Mouse (Mus musculus) midbrain, embryonic 13.5 days (tissue): ENCODE data around the gene Hexim1. TPM values are rescaled to one million over a fixed set of nuclear protein-coding genes. Genes with fewer than 3 reads are reported as not detected.

Experiments
- ATAC-seq: fragments of 200-750 bp; cut with Nextera tagmentation; 2 replicates; pipeline ENCODE4 v1.8.0; 2017; ENCODE audit warnings: mild to moderate bottlenecking, moderate TSS enrichment, moderate library complexity
- H3K27ac ChIP-seq: fragments of 300-500 bp; sonication (generic); 2 replicates; pipeline ENCODE4 v1.5.1; 2015; ENCODE audit warnings: inconsistent platforms, mild to moderate bottlenecking, moderate library complexity
- H3K27me3 ChIP-seq: fragments of 300-500 bp; sonication (generic); 2 replicates; pipeline ENCODE4 v1.6.1; 2015; ENCODE audit warnings: mild to moderate bottlenecking, inconsistent platforms
- H3K36me3 ChIP-seq: fragments of 300-500 bp; sonication (generic); 2 replicates; pipeline ENCODE4 v1.6.1; 2015; ENCODE audit warnings: mild to moderate bottlenecking, inconsistent platforms
- H3K4me1 ChIP-seq: fragments of 300-500 bp; sonication (generic); replicated peaks from 2 replicates; pipeline ENCODE4 v1.6.1; 2015; ENCODE audit warnings: inconsistent platforms
- H3K4me2 ChIP-seq: fragments of 300-500 bp; sonication (generic); replicated peaks from 2 replicates; pipeline ENCODE4 v1.6.1; 2015; ENCODE audit warnings: moderate library complexity, mild to moderate bottlenecking, inconsistent platforms
- H3K4me3 ChIP-seq: fragments of 300-500 bp; sonication (generic); replicated peaks from 2 replicates; pipeline ENCODE4 v1.5.1; 2015; ENCODE audit warnings: mild to moderate bottlenecking, inconsistent platforms
- H3K9ac ChIP-seq: fragments of 300-500 bp; sonication (generic); replicated peaks from 2 replicates; pipeline ENCODE4 v1.6.1; 2015; ENCODE audit warnings: mild to moderate bottlenecking, inconsistent platforms
- H3K9me3 ChIP-seq: fragments of 300-500 bp; sonication (generic); 2 replicates; pipeline ENCODE4 v1.6.1; 2016; ENCODE audit warnings: mild to moderate bottlenecking, inconsistent platforms
- WGBS: fragments of 180-500 bp; shearing (Covaris S2); methylation state at CpG from one replicate; pipeline ENCODE4 v1.1.7; 2015; 5-methylcytosine and 5-hydroxymethylcytosine counted together
- polyA plus RNA-seq: library from polyadenylated mRNA; unstranded; fragments of >200 nt; fragmentation: Nextera tagmentation; extraction: Ambion mirVana; gene quantifications from 2 replicates; pipeline ENCODE4 v1.2.1, GENCODE M21; 2015

Gene Hexim1
- polyA plus RNA-seq, 1 experiment from 2014 or later: 3.9 TPM

DNA sequence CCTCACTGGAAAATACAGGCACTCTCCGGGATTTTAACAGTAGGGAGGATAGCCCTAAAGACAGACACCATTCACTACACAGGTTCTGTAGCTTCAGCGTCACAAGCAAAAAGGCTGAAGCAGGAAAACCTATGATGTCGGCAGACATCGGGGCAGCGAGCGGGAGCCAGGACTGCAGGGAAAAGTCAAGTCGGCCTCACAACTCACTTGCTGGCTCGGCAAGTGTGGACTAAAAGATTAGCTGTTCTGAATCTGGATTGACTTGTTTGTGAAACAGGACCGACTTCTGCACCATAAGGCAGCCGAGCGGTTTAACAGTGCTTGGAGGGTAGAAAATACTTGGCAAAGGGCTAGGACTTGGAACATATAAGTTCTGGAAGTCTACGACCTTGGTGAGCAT, 3.0 kb upstream of the Hexim1 start:
- no peaks in the 10 kb centered on the region for H3K9me3 ChIP-seq
- WGBS: 28% methylated on average over 12 of the region's 12 CpGs
- H3K4me2 ChIP-seq: no peak overlapping the region
- peaks cover 38% of the 10 kb centered on the region for H3K27me3 ChIP-seq
- no peaks in the 10 kb centered on the region for H3K36me3 ChIP-seq
- H3K9ac ChIP-seq: peak overlapping the region; percentile 46; the same call in 1 of the 2 replicates
- H3K4me1 ChIP-seq: peaks cover 42% of the 10 kb centered on the region
- no peak overlapping the region for H3K4me3 ChIP-seq
- no peak for ATAC-seq
- H3K27ac ChIP-seq: no peak overlapping the region

DNA sequence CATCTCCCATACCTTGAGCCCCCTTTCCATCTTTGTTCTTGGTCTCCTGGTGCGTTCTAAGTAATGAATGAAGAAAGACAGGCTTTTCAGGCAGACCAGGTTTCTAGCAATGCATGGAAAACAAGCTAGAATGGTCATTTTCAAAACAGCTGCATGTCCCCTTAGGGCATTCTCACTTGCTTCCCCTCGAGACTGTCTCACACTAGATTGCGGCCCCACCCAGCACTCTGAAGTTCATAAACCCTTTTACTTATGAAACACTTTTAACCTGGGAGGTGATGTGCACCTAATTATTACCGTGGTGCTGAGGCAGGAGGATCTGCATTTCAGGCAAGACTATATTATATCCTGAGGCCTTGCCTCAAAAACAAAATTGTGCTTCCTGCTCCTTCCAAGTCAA, 2.3 kb upstream of the Hexim1 start:
- Histone ChIP-seq H3K9me3 (no peaks in the 10 kb centered on the region), H3K27me3 (peaks cover 38% of the 10 kb centered on the region), H3K36me3 (no peaks in the 10 kb centered on the region), H3K4me1 (peaks cover 50% of the 10 kb centered on the region), H3K27ac (no peak overlapping the region), H3K4me3 (no peak overlapping the region), H3K9ac (no peak overlapping the region), H3K4me2 (no peak overlapping the region)
- ATAC-seq: no peak
- 85% methylated on average over 4 of the region's 4 CpGs for WGBS

DNA sequence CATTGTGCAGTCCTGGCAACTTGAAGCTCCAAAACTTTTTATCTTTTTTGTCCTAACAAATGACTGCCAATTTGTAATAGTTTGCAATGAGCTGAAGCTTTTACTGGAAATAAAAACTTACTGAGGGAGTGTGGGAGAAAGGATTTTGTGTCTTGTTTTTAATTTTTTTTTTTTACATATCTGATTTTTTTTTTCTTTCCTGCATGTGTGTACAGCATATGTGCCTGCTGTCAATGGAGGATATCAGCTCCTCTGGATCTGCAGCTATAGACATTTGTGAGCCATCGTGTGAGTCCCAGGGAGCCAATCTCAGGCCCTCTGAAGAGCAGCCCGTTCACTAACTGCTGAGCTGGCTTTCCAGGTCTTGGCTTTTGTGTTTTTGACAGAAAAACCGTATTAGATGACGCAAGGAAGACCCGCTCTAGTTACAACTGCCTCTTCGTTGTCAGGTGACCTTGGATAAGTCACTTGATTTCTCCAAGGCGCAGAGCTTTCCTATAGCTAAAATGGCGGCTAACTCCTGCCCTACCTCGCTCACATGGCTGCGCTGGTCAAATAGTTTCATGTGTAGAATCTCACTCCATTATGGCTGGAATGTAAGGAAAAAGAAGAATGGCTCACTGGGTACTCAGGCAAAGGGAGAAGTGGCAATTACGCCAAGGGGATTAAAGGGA, 1.6 kb upstream of the Hexim1 start:
- WGBS: 88% methylated on average over 11 of the region's 11 CpGs
- H3K27ac ChIP-seq: peak overlapping the region; percentile 90

DNA sequence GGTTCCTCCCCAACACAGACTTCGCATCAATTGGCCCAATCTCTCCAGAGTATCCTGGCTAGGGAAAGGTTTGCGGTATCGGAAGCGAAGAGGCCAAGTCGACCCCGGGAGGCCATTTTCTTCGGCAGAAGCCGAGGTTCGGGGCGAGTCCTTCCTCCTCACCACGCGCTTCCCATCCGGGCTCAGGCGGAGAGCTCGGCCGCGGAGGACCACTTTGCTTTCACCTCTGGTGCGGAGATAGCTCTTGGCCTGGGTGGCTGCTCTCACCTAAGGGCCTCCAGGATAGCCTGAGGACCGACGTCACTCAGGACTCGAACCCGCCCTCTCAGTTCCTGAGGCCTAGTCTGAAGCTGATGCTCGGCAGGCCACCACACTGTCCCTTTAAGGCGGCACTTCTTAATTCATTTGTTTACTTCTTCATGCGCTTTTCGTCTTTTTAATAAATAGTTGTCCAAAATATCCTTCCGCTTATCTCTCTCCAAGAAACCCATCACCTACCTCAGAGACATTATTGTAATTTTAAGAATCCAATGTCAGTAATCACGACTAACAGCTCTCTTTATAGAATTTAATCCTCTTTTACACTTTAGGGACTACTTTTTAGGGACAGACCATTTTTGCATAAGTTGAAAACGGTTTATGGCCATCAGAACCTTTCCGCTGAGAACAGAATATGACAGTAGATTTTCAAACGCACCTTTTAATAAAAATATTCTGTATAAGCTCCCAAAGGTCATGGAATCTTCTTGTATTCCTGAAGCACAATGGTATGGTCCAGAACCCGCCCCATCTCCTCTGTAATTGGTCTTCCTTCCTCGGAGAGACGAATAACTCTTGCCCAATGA, 646 bp upstream of the Hexim1 start:
- Histone ChIP-seq H3K4me2 (peak overlapping the region; percentile 68), H3K4me1 (peaks cover 54% of the 10 kb centered on the region), H3K27me3 (peaks cover 37% of the 10 kb centered on the region), H3K9me3 (no peaks in the 10 kb centered on the region), H3K4me3 (peak overlapping the region; percentile 59), H3K9ac (peak overlapping the region; percentile 80), H3K27ac (peak overlapping the region; percentile 90), H3K36me3 (no peaks in the 10 kb centered on the region)
- 1% methylated on average over 34 of the region's 34 CpGs for WGBS
- ATAC-seq: peak; percentile 74

More for the DNA sequence above, 1.6 kb upstream of the Hexim1 start:
- Histone ChIP-seq H3K36me3 (no peaks in the 10 kb centered on the region), H3K9ac (peak overlapping the region; percentile 80), H3K4me1 (peaks cover 54% of the 10 kb centered on the region), H3K4me2 (peak overlapping the region; percentile 68), H3K9me3 (no peaks in the 10 kb centered on the region), H3K4me3 (peak overlapping the region; percentile 59), H3K27me3 (peaks cover 38% of the 10 kb centered on the region)
- no peak for ATAC-seq

DNA sequence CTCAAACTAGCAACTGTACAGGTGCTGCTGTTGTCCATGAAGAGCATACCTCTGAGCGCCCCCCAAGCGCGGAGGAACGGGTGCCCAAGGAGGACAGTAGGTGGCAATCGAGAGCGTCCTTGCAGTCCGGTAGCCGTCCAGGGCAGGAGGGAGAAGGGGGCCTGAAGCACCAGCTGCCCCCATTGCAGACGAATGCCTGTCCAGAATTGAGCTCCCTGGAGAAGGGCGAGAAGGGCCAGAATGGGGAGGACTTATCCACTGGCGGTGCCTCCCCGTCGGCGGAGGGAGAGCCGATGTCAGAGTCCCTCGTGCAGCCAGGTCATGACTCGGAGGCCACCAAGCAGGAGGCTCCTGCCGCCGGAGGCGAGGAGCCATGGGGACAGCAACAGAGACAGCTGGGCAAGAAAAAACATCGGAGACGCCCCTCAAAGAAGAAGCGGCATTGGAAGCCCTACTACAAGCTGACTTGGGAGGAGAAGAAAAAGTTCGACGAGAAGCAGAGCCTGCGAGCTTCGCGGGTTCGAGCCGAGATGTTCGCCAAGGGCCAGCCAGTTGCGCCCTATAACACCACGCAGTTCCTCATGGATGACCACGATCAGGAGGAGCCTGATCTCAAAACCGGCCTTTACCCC, 1.0 kb downstream of the Hexim1 start:
- H3K27ac ChIP-seq: peak overlapping the region; percentile 91
- H3K4me2 ChIP-seq: peak overlapping the region; percentile 92
- ATAC-seq: peak; percentile 26; the same call in 1 of the 2 replicates
- H3K4me1 ChIP-seq: peaks cover 46% of the 10 kb centered on the region
- under 1% methylated on average over 35 of the region's 35 CpGs for WGBS
- H3K9ac ChIP-seq: peak overlapping the region; percentile 65
- no peaks in the 10 kb centered on the region for H3K9me3 ChIP-seq
- peaks cover 20% of the 10 kb centered on the region for H3K27me3 ChIP-seq
- H3K36me3 ChIP-seq: no peaks in the 10 kb centered on the region
- peak overlapping the region; percentile 59 for H3K4me3 ChIP-seq

DNA sequence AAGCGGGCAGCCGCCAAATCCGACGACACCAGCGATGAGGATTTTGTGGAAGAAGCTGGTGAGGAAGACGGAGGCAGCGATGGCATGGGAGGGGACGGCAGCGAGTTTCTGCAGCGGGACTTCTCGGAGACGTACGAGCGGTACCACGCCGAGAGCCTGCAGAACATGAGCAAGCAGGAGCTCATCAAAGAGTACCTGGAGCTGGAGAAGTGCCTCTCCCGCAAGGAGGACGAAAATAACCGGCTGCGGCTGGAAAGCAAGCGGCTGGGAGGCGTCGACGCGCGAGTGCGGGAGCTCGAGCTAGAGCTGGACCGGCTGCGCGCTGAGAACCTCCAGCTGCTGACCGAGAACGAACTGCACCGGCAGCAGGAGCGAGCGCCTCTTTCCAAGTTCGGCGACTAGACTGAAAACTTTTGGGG, 1.6 kb downstream of the Hexim1 start:
- peaks cover 14% of the 10 kb centered on the region for H3K27me3 ChIP-seq
- H3K9me3 ChIP-seq: no peaks in the 10 kb centered on the region
- H3K4me1 ChIP-seq: peaks cover 41% of the 10 kb centered on the region
- H3K36me3 ChIP-seq: no peaks in the 10 kb centered on the region
- H3K9ac ChIP-seq: peak overlapping the region; percentile 65
- peak overlapping the region; percentile 59 for H3K4me3 ChIP-seq
- peak overlapping the region; percentile 92 for H3K4me2 ChIP-seq
- WGBS: under 1% methylated on average over 38 of the region's 38 CpGs
- no peak overlapping the region for H3K27ac ChIP-seq
- no peak for ATAC-seq

DNA sequence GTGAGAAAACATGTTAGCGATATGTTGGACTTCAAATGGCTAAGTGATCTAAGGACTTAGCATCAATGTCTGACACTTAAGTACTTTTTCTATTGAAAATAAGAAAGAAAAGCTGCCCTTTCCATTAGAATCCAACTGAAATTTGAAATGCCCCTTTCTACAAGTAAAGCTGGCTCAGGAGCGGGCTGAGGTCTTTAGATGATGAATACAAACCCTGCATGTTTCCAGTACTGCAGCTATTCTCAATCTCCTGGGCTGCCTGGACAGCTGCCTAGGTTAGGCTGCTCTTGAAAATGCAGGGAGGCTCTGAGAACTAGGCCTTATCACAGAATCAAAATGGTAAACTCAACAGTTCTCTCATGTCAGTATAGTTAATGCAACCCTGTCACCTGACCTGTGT, 2.8 kb downstream of the Hexim1 start:
- no peaks in the 10 kb centered on the region for H3K9me3 ChIP-seq
- no peak overlapping the region for H3K27ac ChIP-seq
- peaks cover 2% of the 10 kb centered on the region for H3K27me3 ChIP-seq
- no peak for ATAC-seq
- peak overlapping the region; percentile 59 for H3K4me3 ChIP-seq
- 94% methylated on average over 2 of the region's 2 CpGs for WGBS
- peak overlapping the region; percentile 92 for H3K4me2 ChIP-seq
- H3K4me1 ChIP-seq: peaks cover 36% of the 10 kb centered on the region
- no peak overlapping the region for H3K9ac ChIP-seq
- no peaks in the 10 kb centered on the region for H3K36me3 ChIP-seq

DNA sequence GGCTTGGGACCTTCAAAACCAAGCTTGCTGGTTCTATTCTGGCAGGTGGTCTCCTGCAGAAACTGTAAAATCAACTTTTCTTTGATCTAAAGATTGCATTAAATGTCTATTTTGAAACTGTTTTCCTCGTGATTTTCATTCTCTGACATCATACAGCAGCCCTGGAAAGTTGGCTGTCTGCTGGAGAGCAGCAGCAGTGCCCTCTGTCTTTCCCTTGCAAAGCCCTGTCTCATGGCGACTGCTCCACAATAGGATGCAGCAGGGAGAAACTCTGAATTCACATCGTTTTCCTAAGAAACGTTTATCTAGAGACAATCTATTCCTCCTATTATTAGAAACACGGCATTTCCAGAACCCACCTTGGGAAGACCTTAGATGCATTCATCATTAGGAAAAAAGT, 3.6 kb downstream of the Hexim1 start:
- ATAC-seq: no peak
- Histone ChIP-seq H3K4me3 (no peak overlapping the region), H3K27me3 (no peaks in the 10 kb centered on the region), H3K9me3 (no peaks in the 10 kb centered on the region), H3K4me2 (no peak overlapping the region), H3K4me1 (peaks cover 33% of the 10 kb centered on the region), H3K9ac (no peak overlapping the region), H3K36me3 (no peaks in the 10 kb centered on the region), H3K27ac (no peak overlapping the region)
- 60% methylated on average over 5 of the region's 5 CpGs for WGBS

DNA sequence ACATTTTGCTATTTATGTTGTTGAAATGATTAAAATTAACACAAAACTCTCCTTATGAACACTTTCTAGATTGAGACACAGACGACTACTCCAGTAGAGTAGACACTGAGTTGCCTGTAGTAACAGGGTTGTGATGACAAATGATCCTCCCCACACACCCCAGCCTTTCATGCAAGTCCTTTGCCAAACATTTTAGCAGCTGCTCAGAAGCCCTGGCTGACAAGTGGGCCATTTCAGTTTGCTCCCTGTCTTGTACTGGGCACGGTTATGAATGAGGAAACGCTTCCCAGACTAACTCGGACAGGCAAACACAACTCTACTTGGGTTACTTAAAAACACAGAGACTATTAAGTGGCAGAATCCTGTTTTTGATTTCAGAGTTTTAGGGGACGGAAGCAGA, 4.3 kb downstream of the Hexim1 start:
- WGBS: 77% methylated on average over 5 of the region's 5 CpGs
- H3K4me1 ChIP-seq: peaks cover 28% of the 10 kb centered on the region
- no peak overlapping the region for H3K4me2 ChIP-seq
- no peaks in the 10 kb centered on the region for H3K9me3 ChIP-seq
- H3K36me3 ChIP-seq: no peaks in the 10 kb centered on the region
- H3K27me3 ChIP-seq: no peaks in the 10 kb centered on the region
- H3K4me3 ChIP-seq: no peak overlapping the region
- ATAC-seq: no peak
- no peak overlapping the region for H3K27ac ChIP-seq
- H3K9ac ChIP-seq: no peak overlapping the region

DNA sequence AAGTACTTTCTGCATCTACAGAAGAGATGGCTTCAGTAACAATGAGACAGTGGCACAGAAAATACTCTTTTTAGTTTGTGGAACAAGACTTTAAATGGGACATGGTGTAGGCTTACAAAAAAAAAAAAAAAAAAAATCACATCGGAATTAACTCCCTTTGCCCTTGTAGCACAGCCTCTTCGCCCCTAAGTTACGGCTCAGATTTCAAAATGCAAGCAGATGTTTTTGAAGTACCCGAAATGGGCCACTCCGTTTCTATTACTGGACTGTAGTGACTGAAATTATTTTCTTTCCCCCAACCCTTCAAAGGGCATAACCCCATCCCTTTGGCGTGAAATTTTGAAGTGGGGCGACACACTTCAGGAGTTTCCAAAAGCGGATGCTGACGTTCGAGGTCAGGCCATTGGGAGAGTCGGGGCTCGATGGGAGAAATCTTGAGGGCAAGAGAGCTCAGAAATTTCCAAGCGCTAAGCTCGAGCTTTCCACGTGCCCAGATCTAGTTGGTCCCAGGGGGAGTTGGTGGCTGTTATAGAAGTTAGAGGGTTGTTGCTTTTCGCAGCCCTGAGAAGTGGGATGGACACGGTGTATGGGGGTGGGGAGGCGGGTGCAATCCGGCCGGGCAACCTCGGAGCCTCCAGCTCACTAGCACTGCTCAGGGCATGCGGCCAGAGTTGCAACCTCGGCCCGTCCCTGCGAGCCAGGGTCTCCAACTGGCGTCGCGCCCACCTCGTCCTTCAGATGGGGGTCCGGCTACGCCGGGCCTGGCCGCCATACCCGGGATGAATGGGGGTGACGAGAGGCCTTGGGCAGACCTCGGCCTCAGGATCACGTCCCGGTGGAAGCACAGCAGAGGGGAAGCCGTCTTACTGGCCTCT, 15.9 kb downstream of the Hexim1 start, which contains the start of gene Hexim2:
Gene Hexim2 (plus strand): TSS at position 729 of the 875 bp plus-strand sequence.
- H3K27ac ChIP-seq: peak within 1 kb of the TSS; percentile 98
- peak within 1 kb of the TSS; percentile 100 for H3K9ac ChIP-seq
- H3K4me2 ChIP-seq: peak within 1 kb of the TSS; percentile 63
- ATAC-seq: peak; percentile 72
- under 1% methylated on average over 39 of the region's 39 CpGs for WGBS
- H3K9me3 ChIP-seq: no peaks in the 10 kb centered on the region
- no peaks in the 10 kb centered on the region for H3K27me3 ChIP-seq
- peaks cover 37% of the 10 kb centered on the region for H3K4me1 ChIP-seq
- no peaks in the 10 kb centered on the region for H3K36me3 ChIP-seq
- peak within 1 kb of the TSS; percentile 93 for H3K4me3 ChIP-seq
